Mouse (Mus musculus) spleen, postnatal 4 days (tissue): ENCODE measurements around the gene Tectb.

Experiments used
- DNase-seq, 2 experiments: peaks; one replicate each; pipeline ENCODE4 v3.0.0; 2022; ENCODE audit warnings: low spot score in 2 of 2

Gene Tectb

DNA sequence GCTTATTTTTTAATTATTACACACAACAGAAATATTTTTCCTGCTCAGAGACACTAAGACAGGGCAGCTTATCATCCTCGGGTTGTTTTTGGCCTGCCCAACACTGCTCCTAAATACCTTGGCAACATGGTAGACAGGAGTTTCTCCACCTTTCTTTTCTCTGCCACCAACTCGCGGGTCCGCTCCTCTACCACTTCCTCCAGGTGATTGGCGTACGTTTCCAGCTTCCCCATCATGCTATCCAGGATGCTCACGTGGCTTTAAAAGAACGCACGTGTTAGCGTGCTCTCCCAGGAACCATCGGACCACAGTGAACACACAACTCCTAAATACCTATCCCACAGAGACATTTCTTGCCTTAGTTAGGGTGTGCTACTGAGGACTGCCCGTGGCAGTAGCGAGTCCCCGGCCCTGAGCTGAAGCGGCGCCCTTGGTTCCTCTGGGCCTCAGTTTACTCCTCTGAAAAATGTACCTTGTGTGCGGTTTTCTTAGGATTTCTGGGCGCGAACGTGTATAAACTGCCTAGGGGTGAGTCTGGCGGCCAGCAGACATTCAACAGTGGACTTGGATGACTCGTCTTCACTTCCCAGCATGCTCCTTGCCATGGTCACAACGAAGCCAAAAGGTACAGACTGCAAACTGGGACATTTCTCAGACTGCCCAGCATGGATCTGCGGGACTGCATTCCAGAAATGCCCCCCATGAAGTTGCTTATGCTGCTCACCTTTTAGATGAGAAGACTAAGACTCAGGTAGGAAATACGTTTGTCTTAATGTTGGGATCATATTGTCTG is 27.4 kb downstream of the Tectb start:
- DNase-seq: no peak

DNA sequence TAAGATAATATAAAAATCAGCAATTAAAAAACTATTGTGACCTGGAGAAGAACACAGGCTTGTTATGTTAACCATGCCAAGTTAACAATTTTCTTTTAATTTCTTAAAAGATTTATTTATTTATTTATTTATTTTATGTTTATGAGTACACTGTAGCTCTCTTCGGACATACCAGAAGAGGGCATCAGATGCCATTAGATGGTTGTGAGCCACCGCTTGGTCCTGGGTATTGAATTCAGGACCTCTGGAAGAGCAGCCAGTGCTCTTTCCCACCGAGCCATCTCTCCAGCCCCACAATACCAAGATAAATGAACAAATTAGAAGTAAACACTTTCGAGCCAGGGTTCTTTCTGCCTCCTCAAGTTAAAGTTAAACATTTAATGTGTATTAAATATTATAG is 28.1 kb downstream of the Tectb start:
- no peak for DNase-seq

DNA sequence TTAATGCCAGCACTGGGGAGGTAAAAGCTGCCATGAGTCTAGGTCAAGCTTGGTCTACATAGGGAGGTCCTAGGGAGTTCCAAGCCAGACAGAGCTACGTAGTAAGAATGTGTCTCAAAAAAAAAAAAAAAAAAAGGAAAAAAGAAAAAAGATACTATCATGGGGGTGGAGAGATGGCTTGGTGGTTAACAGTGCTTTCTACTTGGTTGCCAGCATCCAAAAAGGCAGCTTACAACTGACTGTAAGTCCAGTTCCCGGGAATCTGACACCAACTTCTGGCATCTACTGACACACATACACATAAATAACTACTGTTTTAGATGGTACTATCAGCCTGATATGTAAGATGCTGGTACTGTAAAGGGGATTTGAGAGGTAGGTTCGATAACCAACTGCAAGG is 28.6 kb downstream of the Tectb start:
- no peak for DNase-seq

DNA sequence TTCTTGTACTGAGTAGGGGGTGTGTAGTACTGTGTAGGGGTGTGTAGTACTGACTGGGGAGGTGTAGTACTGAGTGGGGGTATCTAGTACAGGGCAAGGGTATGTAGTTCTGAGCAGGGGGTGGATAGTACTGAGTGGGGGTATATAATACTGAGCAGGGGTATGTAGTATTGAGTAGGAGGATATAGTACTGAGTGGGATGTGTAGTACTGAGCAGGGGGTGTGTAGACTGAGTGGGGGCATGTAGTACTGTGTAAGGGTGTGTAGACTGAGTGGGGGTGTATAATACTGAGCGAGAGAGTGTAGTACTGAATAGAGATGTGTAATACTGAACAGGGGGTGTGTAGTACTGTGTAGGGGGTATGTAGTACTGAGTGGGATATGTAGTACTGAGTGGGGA is 31.2 kb downstream of the Tectb start:
- no peak for DNase-seq

DNA sequence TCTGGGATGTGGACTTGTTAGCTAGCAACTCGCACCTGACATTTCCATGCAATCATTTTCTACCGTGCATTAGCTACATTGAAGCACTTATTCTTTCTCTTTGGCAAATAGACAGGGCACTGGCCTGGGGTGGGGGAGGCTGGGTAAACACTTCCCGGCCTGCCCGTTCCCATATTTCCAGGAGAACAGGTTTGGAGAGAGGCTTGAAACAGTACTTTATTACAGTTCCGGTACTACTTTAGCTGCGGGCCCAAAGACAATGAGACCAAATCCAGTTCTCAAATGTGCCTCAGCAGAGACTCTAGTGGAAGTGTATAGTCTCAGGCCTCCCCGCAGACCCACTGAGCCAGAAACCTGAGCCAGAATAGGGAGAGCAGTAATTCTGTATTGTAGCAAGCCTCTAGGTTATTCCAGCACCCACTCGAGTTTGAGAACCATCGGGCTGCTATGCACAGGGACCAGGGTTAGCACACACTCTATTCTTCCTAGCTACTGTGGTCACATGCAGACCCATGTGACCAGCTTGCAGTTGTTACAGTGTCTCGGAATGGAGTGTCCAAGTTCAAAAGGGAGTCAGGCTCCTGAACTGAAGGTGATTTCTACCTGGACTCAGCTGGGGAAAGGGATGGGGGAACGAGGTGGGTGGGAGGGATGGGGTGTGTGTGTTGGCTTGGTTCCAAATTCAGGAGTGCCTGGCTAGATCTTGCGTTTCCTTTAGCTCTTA is 33.2 kb downstream of the Tectb start:
- DNase-seq: no peak

DNA sequence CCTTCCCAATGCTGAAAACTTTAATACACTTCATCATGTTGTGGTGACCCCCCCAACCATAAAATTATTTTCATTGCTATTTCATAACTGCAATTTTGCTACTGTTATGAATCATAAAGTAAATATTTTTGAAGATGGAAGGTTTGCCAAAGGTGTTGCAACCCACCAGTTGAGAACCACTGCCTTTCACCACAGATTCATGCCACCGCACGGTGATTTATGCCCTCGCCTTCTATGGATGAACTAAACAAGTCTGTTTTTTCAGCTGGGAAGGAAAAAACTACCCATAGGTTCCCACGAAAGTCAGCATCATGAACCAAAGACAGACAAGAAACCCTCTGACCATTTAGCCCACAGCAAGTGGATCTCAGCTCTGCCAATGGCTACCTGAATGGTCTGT is 36.3 kb downstream of the Tectb start:
- DNase-seq: no peak

DNA sequence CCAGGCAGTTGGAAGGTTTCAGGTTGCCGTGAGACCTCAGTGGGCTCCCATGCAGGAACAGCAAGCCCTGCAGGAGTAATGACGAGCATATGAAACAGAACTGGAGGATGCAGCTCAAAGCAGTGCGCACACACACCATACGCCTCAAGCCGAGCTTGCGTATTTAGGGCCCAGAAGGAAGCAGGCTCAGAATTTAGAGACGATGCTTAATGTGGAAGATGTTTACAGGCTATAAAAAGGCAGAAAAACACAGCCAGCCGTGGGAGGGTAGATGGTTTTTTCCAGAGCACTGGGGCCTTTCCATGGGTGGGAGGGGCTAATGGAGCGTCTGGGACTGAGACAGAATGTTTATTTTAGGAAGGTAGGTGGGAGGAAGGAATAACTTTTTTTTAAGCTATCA is 36.8 kb downstream of the Tectb start:
- DNase-seq: no peak

DNA sequence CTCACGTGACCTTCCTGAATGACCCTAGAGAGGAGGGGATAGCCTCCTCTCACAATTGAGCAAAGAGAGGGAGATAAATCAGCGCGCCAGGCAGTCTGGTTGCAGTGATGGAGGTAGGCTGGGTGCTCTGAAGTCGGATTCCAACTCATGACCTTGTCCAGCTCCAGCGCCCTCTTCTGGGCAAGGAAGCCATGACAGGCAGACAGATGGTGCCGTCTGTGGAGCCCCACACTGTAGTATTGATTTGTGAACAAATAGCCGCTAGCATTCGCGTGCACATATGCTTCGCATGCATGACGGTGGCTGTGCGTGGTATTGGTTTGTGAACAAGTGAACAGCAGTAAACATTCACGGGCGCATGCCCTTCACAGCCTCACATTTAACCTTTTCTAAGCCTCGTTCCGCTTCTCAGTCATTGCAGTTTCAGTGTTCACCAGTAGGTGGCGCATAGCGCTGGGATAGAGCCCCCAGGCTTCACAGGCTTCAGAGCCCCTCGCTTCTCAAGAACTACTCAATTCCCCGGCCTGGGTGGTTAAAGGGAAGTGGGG is 37.7 kb downstream of the Tectb start:
- peak; percentile 89 to 97 for DNase-seq

DNA sequence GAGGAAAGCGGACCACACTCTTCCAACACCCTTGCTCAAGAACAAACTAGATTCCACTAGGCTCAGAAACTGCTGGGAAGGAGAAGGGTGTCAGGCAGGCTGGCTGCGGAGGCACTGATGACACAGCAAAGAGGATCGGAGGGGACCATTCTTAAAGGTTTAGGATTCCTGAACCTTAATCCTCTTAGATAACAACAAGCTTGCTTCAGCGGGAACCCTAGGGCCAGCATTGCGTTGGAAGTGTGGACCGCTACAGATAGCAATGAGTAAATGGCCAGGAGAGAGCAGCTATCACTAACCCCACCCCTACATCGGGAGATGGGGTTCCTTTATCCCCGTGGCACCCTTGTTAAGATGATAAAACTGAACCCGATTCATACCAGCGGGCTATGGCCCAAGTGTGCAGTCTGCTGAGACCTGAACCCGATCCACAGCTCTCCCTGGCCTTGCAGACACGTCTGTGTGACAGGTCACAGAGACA is 38.2 kb downstream of the Tectb start:
- DNase-seq: peak; percentile 69 to 77

DNA sequence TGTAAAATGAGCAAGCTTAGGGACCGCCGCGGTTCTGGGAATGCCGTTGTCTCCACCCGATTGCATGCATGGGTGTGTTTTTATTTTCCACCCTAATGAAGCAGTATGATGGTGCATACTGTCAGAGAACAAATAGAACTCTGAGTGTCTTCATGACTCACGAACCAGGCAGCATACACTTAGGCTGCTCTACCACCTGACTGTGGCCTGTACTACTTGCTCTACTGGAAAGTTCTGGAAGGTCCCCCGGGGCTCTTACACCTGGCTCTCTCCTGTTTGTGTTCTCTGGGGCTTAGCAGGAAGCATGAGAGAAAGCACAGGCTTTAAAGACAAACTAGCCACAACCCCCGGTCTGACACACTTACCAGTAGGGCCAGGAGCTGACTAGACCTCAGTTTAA is 38.8 kb downstream of the Tectb start:
- DNase-seq: no peak

DNA sequence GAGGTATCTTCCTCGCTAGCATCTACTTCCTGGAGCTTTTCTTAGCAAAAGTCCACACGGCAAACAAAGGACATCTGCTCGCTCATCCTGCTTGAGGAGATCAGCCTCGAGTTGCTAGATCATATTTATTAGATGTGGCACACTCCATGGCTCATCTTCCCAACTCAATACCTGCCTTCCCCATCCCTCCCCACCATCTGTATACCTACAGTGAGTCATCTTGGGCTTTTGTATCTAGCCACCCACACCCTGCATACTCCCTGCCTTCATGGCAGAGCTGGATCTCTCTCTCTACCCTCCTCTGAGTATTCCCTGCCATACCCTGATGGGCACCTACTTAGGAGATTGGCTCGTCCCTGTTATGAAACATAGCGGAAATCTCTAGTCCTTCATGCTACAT is 40.7 kb downstream of the Tectb start:
- DNase-seq: no peak

DNA sequence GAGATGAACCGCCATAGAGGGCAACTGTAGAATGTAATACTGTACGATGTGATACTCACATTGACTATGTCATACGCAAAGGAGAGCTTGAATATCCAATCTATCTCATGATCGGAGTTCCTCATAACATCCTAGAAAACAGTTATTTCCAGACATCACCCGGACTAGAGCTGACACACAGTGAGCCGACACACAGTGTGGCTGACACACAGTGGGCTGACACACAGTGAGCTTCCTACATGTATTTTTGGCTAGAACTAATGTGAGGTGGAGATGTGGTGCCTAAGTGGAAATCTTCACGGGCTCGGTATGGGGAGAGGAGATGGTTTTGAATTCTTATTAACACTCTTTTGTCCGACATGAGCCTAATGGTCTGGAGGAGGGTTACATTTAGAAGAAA is 41.7 kb downstream of the Tectb start:
- no peak for DNase-seq

DNA sequence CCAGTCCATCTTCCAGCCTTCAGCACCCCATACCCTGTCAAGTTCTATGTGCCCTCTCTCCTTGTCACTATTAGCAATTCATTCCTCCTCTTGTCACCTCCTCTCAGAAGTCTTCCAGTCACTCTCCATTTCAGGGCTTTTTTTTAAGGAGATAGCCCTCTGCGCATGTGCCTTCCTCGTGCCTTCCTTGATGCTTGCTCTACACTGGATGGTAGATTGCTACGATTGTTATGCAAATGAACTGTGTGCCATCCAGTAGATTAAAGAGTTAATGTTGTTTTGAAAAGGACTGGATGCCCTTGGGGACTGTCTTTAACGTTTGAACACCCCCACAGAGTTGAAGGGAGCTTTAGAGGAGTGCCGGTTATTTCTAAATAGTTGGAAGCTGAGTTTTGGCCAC is 46.1 kb downstream of the Tectb start:
- DNase-seq: no peak

DNA sequence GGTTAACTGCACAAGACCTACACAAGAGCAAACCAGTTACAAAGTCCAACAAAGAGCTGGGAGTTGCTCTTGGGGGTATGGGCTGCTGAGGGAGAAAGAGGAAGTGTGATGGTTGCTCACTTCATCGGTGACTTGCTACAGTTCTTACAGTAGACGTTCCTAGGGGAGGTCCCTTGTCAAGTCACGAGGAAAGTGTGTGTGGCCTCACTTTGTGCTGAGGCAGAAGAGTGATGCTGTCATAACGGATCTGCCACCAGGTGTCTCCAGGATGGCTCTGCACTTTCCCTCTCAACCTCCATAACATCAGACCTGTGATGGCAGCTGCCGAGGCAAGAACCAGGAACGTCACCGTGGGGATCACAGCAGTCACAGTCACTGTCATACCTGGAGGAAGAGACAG is 46.6 kb downstream of the Tectb start:
- no peak for DNase-seq

DNA sequence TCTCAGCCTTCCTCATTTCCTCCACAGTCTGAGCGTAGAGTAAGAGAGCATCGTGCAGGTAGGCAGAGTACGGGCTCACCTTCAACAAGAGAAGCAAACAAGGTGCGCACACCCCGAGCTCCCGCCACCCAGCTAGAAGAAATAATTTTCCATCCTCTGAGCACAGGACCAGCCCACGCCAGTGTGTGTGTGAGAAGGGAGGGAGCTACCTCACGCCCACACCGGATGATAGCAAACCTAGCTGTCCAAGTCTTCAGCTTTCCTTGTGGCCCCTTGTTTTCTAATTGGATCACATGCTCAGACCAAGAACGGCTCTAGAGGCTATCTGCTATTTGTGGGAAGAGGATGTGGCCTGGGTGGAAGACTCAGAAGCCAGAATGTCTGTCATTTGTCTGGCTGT is 50.5 kb downstream of the Tectb start:
- no peak for DNase-seq

DNA sequence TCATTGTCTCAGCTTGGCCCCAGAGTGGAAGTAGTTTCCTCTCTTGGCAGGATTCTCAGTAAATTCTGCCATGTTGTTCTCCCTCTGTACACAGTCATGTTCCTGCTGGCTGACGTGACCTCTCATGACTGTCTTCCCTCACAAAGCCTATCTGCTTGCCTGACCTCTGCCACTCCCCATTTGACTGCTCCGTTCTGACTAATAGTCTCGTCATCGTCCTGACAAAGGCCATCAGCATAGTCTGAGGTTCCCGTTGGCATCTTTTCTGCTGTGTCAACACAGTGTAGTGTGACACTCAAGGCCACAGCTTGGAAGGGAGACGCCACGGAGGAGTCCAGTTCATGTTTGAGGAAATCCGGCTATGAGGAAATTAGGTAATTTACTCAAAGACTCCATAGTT is 51.6 kb downstream of the Tectb start:
- DNase-seq: peak in 1 of 2 experiments; percentile 22

DNA sequence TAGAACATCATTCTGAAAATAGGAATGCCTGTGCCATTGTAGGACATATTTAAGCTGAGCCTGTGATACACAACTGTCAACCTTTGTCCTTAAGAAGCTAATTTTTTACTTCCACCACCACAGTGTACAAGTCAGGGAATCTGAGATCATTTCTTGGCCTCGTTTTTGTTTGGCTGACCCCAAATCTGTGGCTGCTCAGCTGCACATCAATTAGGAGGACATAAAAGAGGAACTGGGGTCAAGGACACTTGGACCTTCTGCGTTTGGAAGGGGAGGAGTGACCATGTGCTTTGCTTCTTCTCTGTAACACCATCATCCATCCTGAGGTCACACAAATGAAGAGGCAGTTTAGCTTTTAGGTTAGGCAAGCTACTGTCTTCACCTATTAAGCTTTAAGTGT is 55.5 kb downstream of the Tectb start:
- no peak for DNase-seq

DNA sequence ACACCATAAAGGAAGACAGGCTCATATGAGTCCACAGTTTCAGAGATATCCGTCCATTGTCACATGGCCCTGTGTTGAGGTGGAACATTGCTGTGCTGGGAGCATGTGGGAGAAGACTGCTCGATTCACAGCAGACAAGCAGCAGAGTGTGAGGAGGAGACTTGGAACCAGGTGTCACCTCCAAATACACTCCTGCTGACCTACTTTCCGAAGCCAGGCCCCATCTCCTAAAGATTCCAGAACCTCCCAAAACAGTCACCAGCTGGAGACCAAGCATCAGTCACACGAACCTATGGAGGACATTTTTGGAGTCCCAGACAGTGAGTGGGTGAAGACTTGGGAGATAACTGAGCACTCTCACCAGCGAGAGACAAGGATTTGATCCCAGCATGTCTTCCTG is 56.0 kb downstream of the Tectb start:
- no peak for DNase-seq

DNA sequence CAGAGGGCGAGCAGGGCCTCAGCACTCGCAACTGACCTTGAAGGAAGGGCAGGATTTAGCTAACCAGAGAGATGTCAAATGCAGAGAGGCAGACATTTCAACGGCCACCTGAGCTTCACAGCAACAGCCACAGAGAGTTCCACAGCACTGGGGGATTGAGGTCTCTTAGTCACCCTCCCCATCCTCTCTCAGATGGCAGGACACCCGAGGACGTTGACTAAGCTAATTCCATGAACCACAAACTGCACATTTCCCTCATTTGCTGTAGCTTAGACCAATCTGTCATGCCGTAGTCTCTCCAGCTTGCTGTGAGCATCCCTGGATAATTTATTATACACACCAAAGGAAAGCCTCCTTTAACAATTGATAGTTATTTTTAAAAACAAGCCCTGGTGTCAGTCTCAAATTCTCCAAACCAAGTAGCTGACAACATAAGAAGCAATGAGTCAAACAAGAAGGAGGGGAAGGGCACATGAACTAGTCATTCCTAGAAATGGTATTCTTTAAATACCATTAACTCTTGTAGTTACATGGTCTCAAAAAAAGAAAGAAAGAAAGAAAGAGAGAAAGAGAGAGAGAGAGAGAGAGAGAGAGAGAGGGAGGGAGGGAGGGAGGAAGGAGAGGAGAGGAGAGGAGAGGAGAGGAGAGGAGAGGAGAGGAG is 59.4 kb downstream of the Tectb start:
- DNase-seq: no peak

DNA sequence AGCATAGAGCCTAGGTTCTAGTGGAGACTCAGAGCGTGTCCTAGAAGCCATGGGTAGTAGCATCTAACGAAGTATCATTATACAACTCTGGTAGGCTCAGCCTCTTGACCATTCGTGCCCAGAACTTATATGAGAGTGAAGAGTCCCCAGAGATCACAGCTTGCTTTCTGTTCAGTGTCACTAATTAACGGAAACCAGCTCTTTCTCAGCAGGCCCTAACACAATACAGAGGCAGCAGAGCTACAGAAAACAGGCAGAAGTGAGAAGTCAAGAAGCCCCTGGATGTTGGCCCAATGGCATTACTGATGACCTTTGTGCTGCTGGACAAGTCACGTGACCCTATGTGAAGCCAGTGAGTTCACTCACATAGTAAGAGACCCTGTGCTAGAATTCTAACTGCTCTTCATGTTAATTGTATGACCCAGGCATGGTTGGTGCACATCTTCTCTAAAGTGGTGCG is 60.7 kb downstream of the Tectb start, which contains the start of gene Gucy2g:
TSS of gene Gucy2g (minus strand) at position 51 of the 460 bp plus-strand sequence.
- no peak for DNase-seq

DNA sequence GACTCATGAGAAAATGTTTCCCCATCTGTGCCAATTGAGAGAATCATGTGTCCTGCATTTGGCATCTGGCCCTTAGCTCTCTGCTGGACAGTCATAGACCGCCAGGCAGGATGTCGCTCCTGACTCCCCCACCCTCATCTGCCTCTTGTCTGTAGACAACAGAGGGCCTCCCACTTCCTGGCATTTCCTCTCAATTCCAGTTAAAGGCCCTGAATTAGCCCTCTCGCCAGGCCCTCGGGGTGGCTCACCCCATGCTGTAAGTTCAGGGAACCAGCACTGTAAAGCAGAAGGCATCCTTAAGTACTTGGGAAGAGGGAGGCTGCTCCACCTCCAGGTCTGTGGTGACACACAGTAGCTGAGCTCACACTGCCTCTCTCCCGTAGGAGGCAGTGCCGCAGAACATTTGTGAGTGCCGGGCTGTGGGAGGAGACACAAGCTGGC is 64.3 kb downstream of the Tectb start:
- DNase-seq: no peak
